Mouse (Mus musculus): ENCODE measurements around the gene Tmem150a.

DNA sequence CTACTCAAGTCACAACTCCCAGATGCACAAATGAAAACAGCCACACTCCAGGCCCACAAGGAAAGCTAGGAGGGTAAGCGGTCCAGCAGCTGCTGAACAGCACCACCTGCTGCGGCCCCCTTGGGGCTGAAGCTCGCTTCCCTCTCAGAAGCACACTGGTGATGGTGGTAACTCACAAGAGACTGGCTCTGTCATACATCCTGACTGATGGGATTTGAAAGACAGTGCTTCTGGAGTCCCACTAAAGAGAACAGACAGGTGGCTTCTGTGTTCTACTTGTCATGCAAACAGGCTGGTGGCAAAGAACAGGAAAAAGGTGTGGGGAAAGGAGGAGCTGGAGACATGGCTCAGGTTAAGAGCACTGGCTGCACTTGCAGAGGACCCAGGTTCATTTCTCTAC lies 32.3 kb upstream of the Tmem150a start:
- TF ChIP-seq CTCF (IDR thresholded peaks at IDR 0.05; ENCODE audit: low read depth, low read length): no peak
- no peak for TF ChIP-seq POLR2A (IDR thresholded peaks at IDR 0.05; ENCODE audit: insufficient read depth, low read length)
